Mouse (Mus musculus) retina, postnatal 7 days (tissue): ENCODE measurements at regions not wholly inside any gene's neighbourhood (a gene's known extent, or its start where the extent isn't known, plus 50 kb on each side); places are given as distances from the start of the nearest gene placed in this dataset.
"Not testable (repeated sequence)": the region's sequence is repeated elsewhere in the genome, so short reads cannot be mapped to it uniquely, and the experiment has no call there.

Experiments
- DNase-seq: peaks from one replicate; pipeline ENCODE4 v3.0.0-alpha.2; 2012; ENCODE audit warnings: low read depth, low spot score

DNA sequence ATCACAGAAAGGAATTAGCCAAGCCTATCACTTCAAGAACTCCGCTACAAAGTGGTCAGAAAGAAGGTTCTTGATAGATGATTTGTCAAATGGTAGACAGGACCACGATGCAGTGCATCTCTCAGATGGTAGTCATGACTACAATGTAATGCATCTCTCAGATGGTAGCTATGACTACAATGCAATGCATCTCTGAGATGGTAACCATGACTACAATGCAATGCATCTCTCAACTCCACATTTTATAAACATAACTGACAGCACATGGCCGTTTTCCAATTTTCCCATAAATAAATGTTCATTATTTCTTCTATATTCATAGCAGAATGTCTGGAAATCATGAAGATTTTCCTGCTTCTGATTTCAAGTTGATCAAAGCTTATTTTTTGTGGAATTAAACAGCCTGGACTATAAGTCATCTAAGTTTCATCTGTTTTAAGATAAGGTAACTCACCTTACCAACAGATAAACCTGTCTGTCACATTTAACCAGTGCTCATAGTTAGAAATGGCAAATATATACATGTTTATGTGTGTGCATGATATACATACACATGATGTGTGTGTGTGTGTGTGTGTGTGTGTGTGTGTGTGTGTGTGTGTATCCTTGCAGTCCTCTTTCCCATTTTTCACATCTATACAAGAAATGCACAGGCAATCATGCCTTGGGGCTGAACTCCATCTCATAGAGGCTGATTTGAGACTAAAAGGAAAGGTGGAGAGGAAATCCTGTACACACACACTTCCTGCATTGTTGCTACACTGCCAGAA lies 122.4 kb downstream of the Phf3 start:
- no peak for DNase-seq

DNA sequence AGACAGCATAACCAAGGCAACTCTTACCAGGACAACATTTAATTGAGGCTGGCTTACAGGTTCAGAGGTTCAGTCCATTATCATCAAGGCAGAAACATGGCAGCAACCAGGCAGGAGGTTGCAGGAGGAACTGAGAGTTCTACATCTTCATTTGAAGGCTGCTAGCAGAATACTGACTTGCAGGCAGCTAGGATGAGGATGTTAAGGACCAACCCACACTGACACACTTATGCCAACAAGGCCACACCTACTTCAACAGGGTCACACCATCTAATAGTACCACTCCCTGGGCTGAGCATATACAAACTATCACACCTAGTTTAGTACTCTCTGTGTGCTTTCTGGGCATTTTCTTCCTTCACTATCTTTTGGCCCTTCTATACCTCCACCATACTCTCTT lies 131.8 kb downstream of the Phf3 start:
- no peak for DNase-seq

DNA sequence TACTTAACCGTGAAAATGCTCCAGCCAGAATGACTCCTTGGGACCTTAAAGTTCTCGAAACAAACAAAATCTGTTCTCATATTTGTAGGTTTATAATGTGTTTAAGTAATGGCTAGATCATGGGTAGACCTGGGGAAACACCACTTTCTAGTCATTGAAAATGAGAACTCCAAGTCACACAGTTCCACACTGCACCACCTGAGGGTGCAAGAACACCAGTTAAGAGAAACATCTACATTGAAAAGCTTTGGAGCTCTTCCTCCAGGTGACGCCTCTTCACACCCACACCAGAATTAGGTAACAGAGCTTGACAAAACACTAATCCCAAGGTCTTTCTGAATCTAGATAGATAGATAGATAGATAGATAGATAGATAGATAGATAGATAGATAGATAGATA lies 132.9 kb downstream of the Phf3 start:
- no peak for DNase-seq

DNA sequence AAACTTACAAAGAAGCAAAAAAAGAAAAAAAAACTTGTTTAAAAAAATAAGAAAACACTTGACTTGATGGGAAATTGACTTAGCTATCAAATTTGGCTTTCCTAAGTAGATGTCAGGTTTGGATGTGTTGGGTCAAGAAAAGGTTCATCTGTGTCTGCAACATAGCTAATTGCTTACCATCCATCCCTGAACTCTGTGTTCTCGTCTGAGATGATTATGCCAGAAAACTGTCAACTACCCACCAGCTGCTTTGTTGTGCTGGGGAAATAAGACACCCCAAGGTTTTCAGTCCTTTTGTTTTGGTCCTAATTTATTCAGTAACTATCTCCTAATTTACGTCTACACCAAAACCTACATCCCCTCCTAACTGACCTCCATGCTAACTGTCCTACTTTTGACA lies 152.2 kb downstream of the Phf3 start:
- DNase-seq, result no peak

DNA sequence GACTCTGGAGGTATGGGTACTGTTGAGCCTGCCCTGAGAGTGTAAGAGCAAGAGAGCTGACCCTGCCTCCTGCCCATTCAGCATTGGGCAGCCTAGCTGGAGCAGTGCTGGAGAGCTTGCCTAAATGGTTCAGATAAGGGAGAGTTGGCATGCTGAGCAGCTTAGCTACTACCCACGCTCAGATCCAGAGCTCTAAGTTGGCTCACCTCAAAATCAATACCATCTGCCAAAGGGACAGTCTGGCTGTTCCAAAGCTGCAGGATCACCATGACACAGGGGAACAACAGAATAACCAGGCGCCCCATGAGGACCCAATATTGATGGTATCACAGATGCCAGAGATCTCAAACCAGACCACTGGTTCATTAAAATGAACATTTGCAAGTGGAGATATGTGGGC lies 152.9 kb downstream of the Phf3 start:
- no peak for DNase-seq

DNA sequence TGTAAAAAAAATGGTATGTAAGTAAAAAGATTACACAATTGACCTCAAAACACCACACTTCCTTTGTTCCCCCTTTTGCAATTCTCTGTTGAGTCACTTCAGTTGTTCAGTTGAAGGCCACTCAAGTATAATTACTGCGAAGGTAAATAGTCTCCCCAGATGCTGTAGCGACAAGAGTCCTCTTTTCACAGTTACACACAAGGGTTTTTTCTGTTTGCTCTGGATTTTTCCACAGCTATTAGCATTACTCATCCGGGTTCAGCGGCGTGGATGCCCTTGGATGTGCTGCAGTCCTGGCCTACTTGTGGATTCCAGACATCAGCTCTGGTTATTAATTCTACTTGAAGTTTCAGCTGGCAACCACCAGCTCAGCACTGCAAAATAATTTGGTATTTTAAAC lies 155.1 kb downstream of the Phf3 start:
- no peak for DNase-seq

DNA sequence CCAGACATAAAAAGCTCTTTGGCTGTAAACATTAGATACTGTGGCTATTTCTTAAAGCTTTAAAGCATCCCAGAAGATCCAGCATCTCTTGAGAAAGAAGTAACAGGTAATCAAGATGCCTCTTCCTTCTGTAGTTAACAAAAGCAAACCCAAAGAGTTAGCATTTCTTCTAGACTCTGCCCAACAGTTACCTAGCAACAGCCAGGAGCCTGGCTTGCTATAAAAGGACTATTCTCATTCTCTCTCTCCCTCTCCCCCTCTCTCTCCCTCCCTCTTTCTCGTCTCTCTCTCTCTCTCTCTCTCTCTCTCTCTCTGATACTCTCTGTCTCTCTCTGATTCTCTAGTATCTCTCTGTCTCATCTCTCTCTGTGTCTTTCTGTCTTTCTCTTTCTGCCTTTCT lies 157.4 kb downstream of the Phf3 start:
- no peak for DNase-seq

DNA sequence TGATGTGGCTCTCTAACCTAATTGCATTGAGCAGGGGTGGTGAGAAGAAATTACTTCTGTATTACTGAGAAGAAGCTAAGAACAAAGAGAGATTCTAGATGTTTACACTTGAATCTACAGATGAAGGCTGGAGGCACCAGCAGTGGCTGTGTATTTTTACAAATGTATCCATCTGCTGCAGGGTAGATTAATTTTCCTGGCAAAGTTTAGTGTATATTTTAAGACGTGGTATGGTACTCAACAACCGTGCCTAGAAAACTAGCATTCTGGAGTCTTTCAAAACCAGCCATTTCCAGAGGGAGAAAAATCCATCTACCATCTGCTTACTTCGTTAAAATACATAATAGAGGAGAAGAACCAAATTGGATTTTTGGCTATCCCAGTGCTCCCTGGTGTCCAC lies 172.6 kb downstream of the Phf3 start:
- no peak for DNase-seq

DNA sequence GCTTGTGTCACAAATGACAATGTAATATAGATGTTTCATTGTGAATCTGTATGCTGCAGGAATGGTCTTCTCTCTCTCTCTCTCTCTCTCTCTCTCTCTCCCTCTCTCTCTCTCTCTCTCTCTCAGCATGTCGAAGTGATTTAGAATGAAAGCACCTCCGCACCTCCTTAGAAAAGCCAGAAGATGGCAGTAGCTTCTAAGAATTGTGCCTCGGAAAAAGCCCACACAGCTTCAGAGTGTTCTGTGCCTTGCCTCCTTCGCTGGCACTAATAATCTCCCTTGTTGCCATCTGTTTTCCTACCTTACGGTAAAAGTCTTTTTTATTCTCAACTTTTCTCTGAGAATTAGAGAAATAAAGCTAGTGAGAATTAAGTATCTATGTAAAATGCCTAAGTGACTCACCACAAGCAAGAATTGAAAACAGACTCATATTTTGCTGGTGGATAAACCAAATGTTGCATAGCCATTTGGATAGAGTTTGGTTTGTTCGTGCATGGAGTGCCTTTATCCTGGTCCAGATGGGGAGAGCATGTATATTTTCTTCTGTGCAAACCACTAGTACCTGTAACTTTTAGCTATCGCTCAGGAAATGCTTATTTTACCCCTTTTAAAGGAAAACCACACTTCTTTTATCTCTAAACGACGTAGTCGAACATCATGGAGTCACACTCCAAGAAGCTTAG lies 173.2 kb downstream of the Phf3 start:
- DNase-seq, result peak; percentile 27

DNA sequence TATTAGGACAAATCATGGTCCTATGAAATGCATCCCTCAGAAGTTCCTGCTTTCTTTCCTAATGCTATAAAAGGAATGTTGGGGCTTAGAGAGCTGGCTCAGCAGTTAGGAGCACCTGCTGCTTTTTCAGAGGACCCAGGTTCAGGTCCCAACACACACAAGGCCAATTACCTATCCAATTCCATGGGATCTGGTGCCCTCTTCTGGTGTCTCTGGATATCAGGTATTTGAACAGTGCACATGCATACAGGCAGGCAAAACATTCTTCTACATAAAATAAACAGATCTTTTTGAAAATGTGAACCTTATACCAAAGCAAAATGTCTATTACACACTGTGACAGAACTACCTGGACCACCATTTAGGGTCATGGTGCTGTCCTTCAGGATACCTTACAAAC lies 177.4 kb downstream of the Phf3 start:
- no peak for DNase-seq

DNA sequence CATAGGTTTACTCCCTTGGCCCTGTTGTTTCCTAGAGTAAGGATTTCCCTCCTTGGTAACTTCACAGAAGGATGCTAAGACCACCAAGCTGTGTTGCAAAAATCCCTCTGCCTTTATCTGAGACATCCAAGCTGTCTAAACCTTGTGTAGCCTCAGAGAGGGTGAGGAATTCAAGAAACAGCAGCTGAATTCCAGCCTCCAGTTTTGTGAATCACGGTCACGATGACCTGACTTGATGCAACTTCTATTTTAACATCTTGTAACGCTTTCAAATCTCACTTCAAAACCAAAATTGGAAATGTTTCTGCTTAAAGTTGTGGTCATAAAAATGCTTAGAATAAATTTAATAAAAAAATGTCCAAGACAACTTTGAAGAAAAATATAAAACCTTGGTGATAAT lies 188.4 kb downstream of the Phf3 start:
- DNase-seq, result no peak

DNA sequence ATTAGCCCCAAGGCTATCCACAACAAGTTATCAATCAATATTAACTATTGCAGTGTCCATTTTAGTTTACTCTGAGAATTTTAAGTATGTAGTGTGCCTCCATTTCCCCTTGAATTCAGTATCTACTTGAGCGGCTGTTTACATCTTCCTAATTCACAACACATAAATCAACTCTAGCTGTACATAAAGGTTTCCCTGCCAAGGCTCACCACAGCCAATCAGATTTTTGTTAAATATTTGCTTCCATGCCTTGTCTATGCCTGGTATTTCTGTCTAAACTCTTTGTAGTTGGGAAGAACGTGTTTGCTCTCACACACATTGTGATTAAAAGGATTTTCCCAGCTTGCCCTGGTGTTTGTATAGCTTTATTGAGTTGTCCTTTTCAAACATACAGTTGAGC lies 189.8 kb downstream of the Phf3 start:
- DNase-seq, result no peak

DNA sequence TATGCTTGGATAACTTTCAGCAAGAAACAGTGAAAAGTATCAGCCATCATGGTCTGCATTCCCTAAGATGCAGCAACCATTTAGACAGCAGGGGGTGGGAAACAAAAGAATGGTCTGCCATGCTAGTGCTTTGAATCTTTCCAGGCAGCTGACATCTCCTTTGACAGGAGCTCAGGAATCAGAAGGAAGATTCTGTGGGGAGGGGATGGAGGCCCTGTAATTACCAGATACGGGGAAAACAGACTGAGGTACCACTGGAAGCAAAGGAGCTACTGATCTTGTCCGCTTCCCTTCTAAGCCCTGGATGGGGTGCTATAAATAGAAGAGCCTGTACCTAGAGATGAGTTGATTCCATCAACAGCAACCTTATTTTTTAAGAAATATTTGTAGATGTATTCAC lies 233.9 kb downstream of the Phf3 start:
- DNase-seq, result no peak

DNA sequence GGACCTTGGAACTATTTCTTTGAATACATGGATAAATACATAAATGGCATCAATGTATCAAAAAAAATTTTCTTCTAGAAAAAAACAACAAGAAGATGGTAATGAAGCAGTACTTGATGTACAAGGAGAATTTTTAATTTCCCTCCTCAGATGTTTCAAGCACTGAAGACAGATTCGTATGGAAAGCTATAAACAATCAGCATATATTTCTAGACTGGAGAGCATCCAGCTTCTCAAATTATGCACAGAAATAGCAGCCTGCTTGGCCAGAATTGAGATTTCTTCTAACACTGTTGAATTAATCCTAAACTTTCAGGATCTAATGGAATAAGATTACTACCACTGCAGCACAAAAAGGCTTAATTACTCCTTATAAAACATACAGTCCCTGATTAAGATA lies 241.0 kb downstream of the Phf3 start:
- DNase-seq, result no peak

DNA sequence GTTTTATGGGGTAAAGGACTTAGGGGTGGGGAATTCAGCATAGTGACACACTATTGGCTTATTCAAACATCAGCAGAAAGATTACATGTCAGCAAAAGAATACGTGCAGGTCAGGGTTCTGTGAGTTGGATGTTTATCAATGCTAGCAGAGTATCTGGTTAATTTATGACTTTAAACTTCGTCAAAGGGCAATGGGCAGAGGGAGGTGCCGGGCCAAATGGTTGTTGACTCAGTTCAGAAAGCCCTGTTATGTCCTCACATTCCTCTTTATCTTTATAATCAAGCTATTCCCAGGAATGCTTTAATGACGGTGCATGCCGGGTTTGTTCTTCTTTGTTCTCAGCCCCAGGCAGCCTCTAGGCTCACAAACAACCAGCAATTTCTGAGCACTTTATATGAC lies 245.9 kb downstream of the Phf3 start:
- not testable (repeated sequence) for DNase-seq

DNA sequence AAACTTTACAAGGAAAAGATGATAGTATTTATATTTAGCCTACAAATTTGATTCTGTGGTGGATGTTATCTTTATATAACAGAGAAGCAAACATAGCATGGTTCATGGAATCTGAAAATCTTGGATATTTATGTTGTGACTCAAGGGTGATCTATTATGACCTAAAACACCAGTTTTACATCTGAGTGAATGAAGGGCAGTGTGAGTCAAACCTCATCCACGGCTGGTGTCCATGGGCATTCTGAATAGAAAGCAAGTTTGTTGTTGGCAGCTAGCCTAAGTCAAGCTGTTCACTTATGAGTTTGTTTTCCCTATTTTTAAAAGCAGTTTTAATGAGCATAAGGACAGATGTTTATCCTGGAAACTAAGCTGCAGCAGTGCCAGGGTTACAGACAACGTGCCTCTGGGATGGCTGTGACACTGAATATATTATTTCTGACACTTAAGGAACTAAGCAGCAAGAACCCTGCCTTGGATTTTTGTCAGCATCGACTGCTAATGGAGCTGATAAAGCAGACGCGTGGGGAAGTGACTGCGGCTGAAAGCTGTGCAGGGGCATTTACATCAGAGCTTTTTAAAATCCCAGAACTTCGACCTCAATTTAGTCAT lies 278.5 kb downstream of the Phf3 start:
- DNase-seq, result no peak

DNA sequence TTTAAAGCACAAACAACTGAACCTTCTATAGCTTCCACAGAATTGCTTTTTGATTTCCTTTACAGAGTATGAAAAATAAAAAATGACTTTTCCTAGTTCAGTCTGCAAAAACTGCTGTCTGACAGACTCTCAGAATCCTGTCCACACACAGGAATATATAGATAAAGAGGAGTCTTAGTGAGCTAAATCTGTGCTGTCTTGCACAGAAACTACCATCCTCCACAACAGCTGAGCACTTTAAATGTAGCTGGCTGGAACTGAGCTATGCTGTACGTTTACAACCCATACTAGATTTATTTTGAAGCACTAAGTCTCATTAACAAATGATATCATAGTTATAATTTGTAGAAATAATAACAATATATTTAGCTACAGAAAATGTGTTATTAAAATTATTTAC lies 279.7 kb downstream of the Phf3 start:
- DNase-seq, result no peak

DNA sequence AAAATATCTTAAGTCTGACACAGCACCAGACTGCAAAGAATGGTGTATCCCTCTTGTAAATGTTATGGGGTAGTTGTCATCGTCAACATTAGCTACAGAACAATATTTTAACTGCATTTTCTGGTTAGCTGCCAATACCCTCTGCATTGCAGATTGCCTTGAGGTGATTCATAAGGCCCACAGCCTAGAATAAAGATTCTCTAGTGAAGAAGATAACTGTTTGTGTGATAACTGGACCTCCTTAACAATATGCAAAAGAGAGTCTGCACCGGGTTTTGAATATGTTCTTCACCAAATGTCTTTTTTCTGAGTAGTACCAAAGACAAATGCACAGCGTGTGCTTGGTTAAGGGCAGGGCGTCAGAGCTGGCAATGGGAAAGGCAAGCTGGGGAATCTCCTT lies 283.0 kb downstream of the Phf3 start:
- no peak for DNase-seq

DNA sequence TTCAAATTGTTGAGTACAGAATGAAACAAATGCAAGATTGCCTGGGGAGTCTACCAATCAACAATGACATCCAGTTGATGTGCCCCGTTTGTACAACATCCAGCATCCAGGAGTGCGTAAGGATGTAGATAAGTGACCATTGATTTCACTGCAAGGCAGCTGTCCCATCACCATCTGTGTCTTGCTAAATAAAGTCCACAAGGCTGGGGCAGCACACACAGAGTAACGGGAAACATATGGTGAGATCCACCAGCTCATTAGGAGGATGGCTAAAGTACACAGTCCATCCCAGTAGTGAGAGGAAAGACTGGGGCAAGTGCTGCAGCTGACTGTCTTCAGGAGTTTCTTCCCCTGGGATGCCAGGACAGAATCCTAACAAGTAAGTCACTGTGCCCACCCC lies 284.8 kb downstream of the Phf3 start:
- no peak for DNase-seq

DNA sequence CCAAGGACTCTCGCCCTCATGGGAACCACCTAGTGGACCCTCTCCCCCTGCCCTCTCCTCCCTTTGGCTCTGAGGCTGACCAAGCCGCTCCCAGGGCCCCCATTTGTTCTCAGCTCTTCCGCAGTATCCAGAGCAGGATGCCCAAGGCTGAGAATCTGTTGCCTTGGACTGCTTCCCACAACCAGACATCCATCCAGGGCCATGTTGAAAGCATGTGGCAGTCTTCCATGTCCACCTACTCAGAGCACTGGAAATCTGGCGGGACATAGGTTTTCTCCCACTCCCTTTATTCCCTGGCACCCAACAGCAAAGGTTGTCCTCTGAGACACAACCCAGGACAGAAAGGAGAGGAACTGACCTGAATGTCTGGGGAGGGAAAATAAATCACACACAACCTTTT lies 285.4 kb downstream of the Phf3 start:
- no peak for DNase-seq

DNA sequence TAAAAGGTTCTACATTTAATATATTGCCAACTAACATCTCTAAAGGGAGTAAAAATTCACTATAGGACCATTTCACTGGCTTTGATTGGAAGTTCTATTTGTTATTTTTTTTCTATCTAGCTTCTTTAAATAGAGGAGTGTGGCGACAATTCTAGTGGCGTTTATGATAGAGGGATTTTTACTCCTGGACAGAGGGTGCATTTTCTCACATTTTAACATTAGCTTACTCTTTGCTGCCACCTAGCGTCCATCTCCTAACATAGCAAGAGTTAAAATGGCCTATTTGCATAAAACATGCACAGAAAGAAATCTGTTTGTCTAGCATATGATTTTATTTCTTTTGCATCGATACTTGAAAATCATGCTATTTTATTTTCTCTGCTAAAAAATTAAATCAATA lies 288.9 kb downstream of the Phf3 start:
- DNase-seq, result peak; percentile 46

DNA sequence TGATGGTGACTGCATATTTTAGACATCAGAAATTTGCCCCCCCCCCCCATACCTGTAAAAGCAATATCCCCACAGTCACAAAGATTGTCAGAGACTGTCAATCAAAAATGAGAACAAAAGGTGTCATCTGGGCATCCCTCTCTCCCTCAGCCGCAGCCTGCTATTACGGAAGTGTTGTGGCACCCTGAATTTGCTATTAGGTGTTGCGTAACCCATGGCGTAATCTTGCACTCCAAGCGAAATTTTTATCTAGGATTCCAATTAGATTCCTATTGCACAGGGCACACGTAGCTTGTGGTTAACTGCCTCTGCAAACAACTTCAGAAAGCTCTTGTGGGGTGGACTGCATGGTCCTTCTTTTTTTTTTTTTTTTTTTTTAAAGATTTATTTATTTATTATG lies 289.9 kb downstream of the Phf3 start:
- DNase-seq, result no peak

DNA sequence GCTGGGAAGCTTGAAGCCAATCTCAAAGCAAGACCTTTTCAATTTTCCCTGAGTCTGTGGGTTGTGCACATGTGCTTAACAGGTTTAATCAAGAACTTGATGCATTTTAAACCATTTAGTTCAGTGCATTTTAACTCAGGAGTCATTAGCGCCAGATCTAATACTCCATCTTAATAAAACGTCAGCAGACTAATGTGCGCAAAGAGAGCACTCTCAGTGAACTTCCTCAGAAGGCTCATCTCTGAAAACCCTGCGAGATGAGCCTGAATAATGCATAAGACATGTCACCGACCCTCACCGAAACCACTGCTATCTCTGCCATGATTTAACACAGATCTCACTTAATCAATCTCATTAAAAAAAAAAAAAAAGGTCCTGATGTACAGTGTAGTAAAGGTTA lies 309.0 kb downstream of the Phf3 start:
- DNase-seq, result no peak
